Mouse (Mus musculus): Measurements from ENCODE around the gene Krt27.

Krt27 gene

DNA sequence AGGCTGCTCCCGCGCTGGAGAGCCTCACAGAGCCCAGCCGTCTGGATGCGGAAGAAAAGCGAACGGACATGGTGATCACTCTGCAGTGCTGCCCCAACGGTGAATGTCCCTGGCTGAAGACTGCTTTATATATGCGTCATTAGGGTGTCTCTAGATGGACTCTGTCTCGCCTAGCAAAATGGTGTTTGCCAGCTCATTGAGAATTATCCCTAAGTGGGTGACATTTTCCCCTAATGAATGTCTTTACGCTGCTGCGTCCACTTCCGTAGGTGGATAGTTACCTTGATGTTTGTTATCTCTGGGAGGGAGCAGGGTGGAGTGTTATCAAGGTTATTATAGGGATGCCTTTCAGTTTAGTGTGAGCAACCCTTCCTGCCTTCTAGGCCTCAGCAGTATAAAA lies at the start of gene Krt27:
Krt27 (minus strand) TSS at position 101 of the 400 bp plus-strand sequence.
- DNase-seq (ENCODE audit: low read depth, low spot score) = no peak

DNA sequence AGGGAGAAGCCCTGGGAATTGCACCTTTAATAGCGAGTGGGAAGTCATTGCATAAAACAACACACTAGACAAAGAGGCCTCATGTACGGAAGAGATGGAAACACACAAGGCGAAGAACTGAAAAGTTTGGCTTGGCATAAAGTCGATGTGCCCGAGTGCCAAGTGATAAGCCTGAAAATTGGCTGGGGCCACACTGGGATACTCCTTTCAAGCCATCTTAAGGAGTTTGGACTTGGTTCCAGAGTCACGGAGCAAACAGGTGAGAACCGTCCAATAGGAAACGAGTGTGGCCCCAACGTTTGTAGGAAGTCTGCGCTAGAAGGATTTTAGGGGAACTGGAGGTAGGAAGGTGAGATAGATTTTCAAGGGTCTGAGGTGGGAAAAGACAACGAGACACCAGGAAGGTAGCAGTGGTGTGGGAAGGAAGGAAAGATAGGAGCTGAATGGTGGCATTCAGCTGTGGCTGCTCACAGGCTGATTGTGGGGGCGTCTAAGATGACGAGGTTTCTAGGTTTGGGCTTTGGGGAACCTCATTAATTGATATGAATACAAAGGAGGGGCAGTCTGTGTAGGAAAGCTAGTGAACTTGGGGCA lies 49.1 kb upstream of the Krt27 start:
- DNase-seq (ENCODE audit: low read depth, low spot score) = no peak

DNA sequence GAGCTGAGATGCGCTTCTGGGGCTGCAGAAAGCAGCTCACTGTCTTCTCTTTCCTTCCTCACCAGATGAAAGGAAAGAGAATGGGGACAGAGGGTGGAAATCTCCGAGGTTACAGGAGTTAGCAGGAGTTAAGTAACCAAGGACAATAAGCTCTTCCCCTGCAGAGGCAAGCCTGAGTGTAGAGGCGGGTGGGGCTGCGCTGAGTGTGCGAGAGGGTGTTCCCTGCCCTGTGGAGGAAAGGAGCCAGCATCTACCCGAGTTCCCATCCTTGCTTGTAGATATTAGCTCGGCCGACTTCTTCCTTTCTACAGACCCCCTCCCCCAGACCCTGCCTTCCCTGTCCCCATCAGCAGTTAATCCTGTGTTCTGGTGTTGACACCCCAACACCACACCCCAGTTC lies 47.9 kb upstream of the Krt27 start:
- DNase-seq (ENCODE audit: low read depth, low spot score) = no peak

DNA sequence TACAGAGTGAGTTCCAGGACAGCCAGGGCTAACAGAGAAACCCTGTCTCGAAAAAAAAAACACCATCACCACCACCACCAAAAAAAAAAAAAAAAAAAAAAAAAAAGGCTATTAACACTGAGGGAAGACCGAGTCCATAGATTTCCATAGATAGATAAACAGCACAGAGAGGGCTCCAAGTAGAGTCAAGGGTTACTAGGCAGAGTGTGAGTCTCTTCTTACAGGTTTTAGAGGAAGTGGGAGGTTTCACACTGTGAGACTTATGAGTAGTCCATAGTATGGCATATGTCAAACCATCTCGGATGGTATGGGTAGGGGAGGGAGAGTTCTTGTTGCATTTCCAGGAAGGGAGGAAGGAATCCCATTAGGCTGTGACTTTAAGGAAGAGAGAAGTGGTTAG lies 47.2 kb upstream of the Krt27 start:
- DNase-seq (ENCODE audit: low read depth, low spot score) = no peak

DNA sequence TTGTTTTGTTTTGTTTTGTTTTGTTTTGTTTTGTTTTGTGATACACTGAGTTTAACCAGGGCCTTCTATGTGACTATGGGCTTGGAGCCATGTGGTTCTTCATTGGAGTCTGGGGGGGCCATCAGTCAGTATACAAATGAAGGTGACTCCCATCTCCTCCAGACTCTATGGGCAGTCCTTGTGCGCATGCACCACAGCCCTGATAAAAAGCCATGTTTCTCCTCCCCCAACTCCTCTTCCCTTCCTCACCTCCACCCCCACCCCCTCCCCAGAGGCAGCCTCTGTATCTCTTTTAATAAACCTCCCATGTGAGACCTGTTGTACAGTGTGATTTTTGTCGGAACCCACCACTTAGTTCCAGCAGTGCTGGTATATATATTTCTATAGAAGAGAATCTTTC lies 45.8 kb upstream of the Krt27 start:
- no peak for DNase-seq (ENCODE audit: low read depth, low spot score)

DNA sequence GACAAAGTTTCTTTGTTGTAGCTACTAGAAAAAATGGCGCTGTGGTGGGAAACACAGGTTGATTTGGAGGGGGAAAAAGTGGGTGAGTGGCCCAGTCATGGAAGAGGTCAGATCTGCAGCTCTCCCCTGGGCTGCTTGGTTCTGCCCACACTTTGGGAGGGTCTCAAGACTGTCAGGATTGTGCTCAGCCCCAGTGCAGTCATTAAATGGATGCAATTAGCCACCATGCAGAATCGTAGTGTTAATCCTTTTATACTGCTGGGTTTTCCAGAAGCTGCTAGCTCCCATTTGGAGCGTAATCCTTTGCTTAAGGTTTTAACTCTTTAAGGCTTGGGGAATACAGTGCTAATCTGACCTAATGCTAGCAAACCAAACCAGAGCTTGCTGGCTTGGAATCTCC lies 45.1 kb upstream of the Krt27 start:
- no peak for DNase-seq (ENCODE audit: low read depth, low spot score)

DNA sequence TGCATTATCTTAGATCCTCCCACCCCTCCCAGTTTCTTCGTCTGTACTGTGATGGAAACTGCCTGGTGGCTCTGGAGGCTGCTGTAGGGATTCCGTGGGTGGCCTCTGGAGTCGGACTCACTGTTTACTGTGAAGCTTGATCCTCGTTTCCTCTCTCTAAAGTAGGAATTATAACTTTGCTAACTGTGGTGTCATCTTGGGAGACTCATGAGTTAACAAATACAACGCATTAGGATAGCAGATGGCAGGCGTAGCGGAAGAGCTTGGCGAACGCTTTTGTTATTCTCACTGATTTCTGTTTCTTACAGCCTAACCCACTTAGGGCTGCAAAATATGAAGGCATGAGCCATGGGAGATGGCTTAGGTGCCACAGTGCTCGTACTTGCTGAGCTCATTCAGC lies 41.6 kb upstream of the Krt27 start:
- no peak for DNase-seq (ENCODE audit: low read depth, low spot score)

DNA sequence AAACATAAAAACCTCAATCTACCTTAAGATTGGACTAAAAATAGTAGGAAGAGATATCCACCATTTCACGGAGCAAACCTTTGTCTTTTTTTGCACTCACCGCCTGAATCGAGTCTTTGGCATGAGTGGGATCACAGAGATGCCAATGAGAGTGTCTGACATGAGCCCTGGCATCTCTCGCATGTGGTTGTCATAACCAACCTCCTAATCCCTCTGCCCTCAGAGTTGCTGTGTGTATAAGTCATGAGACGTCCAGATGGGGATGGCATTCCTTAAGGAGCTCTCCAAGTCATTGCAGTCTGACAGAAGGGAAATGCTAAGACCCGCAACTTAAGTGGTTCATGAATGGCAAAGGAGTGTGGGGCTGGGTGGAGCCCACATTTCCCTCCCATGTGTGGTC lies 40.5 kb upstream of the Krt27 start:
- no peak for DNase-seq (ENCODE audit: low read depth, low spot score)

DNA sequence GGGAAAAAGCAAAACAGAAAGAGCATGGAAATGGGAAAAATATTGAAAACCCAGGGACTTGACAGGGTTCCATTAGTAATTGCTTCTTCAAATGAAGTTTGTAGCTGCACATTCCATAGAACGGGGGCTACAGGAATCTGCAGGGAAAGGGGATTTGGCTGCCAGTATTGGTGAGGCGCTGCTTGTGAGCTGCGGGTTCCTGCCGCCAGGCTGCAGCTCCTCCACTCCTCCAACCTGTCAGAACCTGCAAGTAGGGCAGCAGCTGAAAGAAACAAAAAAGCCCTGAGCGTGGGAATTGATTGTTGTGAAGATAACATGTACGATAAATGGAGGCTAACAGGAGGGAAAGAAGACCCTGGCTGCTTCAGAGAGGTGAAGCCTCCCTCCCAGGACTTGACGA lies 40.0 kb upstream of the Krt27 start:
- DNase-seq (ENCODE audit: low read depth, low spot score) = no peak

DNA sequence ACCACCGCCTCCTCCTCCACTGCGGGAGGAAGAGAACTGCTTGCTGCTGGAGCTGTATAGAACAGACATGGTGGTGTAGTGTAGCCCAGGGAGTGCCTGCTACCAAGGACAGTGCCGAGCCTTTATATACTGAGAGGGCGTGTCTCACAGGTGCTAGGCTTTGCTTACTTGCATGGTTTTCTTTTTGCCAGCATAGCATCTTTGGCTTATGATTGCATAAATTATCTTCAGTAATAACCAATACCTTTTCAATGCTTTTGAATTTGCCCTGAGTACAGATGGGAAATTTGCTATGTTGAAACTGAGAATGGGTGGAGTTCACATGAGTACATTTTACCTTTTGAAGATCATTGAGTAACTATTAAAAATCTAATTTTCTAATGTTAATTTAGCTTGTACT lies 38.4 kb upstream of the Krt27 start, which contains the start of gene Krt10:
Krt10 (minus strand) TSS at position 101 of the 400 bp plus-strand sequence.
- DNase-seq (ENCODE audit: low read depth, low spot score) = no peak

DNA sequence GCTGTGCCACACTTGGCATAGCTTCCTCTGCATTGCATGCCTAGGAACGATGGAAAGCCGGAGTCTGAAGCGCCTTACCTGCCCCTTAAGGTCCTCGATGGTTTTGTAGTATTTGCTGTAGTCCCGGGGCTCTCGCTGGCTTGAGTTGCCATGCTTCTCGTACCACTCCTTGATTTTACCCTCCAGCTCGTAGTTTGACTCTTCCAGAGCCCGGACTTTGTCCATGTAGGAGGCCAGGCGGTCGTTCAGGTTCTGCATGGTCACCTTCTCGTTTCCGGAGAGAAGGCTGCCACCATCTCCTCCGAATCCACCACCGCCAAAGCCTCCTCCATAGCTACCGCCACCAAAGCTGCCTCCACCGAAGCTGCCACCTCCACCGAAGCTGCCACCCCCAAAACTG lies 37.8 kb upstream of the Krt27 start:
- DNase-seq (ENCODE audit: low read depth, low spot score) = no peak

DNA sequence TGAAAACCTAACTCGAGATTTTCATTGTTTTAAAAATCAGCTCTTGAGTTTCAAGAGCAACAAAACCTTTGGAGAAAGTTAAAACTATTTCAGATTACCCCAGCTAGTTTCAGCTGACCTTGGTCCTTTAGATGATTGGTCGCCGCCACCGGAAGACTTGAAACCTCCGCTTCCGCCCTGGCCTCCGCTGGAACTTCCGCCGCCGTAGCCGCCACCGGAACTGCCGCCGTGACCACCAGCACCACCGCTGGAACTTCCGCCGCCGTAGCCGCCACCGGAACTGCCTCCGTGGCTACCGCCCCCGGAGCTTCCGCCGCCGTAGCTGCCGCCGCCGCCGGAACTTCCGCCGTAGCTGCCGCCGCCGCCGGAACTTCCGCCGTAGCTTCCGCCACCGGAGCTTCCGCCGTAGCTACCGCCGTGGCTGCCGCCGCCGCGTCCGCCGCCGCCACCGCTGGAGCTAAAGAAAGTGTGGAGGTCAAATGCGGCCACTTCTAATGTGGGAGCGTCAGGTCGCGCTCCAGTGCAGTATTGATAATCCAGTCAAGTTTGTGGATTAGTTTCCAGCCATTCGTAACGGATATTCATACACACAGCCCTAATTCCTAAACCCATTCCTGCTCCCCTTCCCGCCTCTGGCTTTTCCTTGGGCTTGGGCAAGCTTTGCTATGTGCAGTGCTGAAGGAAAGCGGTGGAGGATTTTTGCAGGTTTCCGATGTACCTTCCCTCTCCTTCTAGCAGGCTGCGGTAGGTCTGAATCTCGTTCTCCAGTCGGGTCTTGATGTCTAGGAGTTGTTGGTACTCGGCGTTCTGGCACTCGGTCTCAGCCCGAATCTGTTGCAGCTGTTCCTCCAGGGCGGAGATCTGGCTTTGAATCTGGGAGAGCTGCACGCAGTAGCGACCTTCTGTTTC lies 35.2 kb upstream of the Krt27 start:
- DNase-seq (ENCODE audit: low read depth, low spot score) = peak; percentile 87

DNA sequence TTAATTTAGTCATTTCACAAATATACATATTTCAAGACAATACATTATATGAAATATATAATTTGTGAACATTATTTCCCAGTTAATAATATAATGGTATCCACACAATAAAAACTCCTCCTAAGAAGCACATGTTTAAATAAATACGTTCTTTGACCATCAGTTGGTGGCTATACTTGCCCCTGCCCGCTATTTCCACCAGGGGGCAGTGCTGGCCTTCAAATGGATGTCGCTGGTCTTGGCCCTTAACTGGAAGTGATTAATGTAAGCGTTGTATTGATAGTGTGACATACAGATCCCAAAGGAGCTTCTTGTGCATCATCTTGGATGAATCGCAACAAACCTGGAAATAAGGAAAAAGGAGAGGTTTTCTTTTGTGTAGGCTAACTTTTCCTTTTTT lies 28.7 kb upstream of the Krt27 start:
- peak; percentile 86 for DNase-seq (ENCODE audit: low read depth, low spot score)

DNA sequence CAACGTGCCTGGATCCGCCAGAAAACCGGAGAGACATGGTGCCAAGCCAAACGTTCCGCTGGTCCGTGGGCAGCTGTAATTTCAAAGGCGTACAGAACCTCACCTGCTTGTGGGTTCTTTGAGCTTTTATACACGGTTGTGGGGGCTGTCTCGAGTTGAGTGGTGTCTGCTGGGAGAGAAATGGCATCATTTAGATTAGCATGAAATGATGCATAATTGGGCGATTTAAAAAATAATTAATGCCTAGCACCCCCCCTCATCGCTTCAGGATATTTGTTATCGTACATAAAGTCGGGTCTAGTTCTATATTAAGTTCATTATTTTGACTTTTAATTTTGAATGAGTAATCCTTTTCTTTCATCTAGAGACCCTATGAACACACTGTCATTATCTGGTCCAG lies 23.9 kb upstream of the Krt27 start, which contains the start of gene Krt28:
Krt28 (minus strand) TSS at position 101 of the 400 bp plus-strand sequence.
- no peak for DNase-seq (ENCODE audit: low read depth, low spot score)

DNA sequence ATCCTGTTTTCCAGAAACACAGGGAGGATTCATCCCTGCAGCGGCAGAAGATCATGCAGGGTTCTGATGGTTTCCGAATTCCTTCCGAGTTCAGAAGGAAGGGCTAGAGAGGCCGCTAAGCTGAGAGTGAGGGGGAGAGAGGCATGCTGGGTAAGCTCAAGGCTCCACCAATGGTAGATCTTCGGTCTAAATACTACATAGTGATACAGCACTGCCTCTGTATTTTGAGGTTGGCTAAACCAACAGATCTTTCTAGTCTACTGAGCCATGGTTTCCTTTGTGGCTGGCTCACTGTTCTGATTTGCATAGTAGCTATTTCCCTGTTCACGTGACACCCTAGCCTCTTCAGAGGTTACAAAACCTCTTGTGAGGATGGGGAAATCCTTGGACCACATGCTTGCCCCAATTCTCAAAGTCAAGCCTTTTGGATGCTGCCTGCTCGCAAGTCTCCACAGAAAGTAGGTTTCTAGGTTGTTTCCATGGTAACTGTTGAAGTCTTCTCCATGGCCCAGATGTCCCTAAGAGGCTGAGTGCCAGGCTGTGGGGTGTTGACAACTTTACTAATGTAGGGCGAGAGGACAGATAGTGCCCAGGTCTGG lies 19.0 kb upstream of the Krt27 start:
- no peak for DNase-seq (ENCODE audit: low read depth, low spot score)

DNA sequence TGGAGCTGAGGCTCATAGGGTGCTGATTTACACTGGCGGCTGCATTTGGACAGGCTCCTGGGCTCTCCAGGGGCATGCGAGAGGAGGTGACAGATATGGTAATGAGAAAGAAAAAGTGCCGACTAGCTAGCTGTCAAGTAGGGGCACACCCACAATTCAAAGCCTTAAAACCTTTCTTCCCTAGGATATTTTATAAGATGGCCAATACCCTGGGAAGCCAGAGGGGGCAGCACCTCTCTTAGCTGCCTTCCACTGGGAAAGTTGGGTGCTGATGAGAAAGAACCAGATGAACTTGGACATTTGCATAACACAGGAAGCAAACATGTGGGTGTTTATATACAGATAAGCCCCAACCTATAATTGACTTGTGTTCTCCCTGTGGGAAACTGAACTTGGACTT lies 18.3 kb upstream of the Krt27 start:
- DNase-seq (ENCODE audit: low read depth, low spot score) = peak; percentile 51

DNA sequence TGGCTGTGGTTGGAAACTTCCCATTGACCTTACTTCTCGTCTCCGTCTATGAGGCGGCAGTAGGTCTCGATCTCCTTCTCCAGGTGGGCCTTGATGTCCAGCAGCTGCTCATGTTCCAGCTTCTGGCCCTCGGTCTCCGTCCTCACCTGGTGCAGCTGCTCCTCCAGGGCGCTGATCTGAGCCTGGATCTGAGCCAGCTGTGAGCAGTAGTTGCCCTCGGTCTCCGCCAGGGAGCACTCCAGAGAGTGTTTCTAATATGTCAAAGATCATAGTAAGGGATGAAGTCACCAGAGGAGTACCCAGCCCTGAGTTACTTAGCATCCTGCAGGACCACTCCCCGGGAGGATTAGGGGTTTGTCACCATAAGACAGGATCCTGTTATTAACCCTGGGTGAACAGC lies 15.9 kb upstream of the Krt27 start:
- DNase-seq (ENCODE audit: low read depth, low spot score) = peak; percentile 13

DNA sequence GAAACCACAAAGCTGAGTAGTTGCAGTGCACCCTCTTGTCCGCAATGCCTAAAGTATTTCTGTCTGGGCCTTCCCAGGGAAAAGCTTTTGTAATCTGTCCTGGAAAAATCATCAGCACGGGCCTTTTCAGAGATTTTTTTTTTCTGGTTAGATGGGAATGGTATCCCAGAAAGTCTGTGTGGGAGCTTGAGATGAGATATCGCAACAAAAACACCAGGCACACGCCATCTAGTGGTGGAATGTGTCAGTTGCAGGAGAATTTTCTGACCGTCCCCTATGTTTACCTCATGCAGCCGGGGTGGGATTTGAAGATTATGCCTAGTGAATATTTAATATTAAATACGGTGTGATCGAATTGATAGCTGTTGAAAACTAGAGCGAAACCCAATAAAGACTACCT lies 13.5 kb upstream of the Krt27 start:
- peak; percentile 74 for DNase-seq (ENCODE audit: low read depth, low spot score)

DNA sequence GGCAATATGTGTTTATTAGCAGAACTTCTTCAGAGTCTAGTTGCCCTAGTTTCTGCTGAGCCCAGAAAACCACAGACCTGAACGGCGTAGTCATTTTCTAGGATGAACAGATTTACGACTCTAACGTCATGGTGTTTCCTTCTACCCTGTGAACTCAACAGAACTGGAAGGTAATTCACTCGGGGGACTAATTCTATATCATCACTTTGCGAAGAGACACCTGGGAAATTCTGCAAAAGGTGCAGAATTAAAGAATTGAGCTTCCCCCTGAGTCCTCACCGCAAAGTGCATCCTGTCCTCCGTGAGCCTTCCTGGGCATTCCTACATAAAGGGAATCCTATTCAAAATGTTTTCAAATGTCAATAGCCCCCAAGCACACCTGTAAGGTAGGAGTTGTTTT lies 10.5 kb upstream of the Krt27 start:
- no peak for DNase-seq (ENCODE audit: low read depth, low spot score)

DNA sequence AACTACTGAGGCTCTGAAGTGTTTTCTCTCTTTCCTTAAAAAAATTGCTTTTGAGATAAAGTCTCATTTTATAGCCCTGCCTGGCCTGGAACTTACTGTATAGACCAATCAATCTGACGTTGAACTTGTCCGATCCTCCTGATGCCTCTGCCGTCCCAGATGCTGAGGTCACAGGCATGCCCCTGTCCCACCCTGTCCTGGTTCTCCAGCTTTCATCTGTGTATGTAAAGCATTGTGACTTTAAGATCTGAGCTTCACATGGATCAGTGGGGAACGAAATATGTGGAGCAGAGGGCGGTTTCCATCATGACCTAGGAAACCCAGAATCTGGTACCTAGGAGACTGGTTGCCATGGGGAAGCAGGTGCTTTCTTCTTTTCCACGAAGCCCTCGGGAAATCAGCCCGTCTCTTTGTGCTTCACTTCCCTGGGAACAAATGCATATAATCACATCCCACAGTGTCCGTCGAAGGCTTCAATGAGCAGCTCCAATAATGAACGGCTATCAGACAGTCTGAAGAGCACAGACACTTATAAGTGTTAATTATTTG lies 11.5 kb downstream of the Krt27 start:
- DNase-seq (ENCODE audit: low read depth, low spot score) = no peak

DNA sequence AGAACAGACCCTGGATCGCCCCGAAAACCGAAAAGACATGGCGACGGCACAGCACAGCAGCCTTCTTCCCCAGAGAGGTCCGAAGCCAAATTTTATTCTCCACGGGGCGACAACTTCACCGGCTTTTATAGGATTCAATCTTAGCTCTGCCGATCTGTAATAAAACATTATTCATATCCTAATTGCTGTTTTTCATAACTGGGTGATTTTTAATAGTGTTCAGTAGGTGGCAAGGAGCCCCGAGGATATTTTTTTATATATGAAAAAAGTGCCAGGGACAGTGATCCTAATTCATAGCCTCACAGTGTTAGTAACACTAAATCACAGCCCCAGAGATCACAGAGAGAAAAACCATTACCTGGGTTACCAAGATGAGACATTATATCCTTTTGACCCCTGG lies 13.0 kb downstream of the Krt27 start, which contains the start of gene Krt26:
Krt26 (minus strand) TSS at position 101 of the 400 bp plus-strand sequence.
- DNase-seq (ENCODE audit: low read depth, low spot score) = no peak

DNA sequence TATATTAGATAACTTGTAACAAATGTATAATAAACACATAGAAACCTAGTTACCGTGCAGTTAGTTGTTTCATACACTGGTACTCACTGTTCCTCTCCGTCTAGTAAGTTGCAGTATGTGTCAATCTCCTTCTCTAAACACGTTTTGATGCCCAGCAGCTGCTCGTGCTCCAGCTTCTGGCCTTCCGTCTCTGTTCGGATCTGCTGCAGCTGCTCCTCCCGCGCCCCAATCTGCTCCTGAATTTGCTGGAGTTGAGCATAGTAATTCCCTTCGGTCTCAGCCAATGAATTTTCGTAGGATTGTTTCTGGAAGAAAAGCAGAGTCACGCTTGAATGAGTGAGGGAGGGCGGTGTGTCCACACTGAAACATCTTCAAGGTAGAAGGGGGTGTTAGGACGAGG lies 17.5 kb downstream of the Krt27 start:
- DNase-seq (ENCODE audit: low read depth, low spot score) = no peak
